Mouse (Mus musculus) lung, embryonic 16.5 days (tissue): ENCODE results near the gene Amigo2. TPM values are rescaled to one million over a fixed set of nuclear protein-coding genes. Genes with fewer than 3 reads are reported as not detected.

Experiments
- ATAC-seq: fragments of 200-750 bp; cut with Nextera tagmentation; 2 replicates; pipeline ENCODE4 v1.8.0; 2017; ENCODE audit warnings: low read depth, mild to moderate bottlenecking, moderate library complexity
- H3K27ac ChIP-seq: fragments of 300-500 bp; sonication (generic); 2 replicates; pipeline ENCODE4 v1.5.1; 2014; ENCODE audit warnings: mild to moderate bottlenecking, control low read depth, low read length
- H3K27me3 ChIP-seq: fragments of 300-500 bp; sonication (generic); 2 replicates; pipeline ENCODE4 v1.6.1; 2014; ENCODE audit warnings: low read depth, low read length, mixed read lengths; ENCODE audit not compliant: control insufficient read depth, insufficient read depth
- H3K36me3 ChIP-seq: fragments of 300-500 bp; sonication (generic); 2 replicates; pipeline ENCODE4 v1.6.1; 2014; ENCODE audit warnings: low read length; ENCODE audit not compliant: control insufficient read depth, insufficient read depth
- H3K4me1 ChIP-seq: fragments of 300-500 bp; sonication (generic); replicated peaks from 2 replicates; pipeline ENCODE4 v1.6.1; 2014; ENCODE audit warnings: low read length, mixed read lengths; ENCODE audit not compliant: control insufficient read depth, insufficient read depth
- H3K4me2 ChIP-seq: fragments of 300-500 bp; sonication (generic); 2 replicates; pipeline ENCODE4 v1.6.1; 2014; ENCODE audit warnings: low read depth, low read length, control low read depth
- H3K4me3 ChIP-seq: fragments of 300-500 bp; sonication (generic); 2 replicates; pipeline ENCODE4 v1.5.1; 2014; ENCODE audit warnings: mild to moderate bottlenecking, low read length, control low read depth
- H3K9ac ChIP-seq: fragments of 300-500 bp; sonication (generic); 2 replicates; pipeline ENCODE4 v1.6.1; 2014; ENCODE audit warnings: low read length, control low read depth
- H3K9me3 ChIP-seq: fragments of 300-500 bp; sonication (generic); 2 replicates; pipeline ENCODE4 v1.6.1; 2016; ENCODE audit warnings: low read length; ENCODE audit not compliant: control insufficient read depth
- WGBS: fragments of 180-500 bp; shearing (Covaris S2); extraction: QIAGEN DNeasy Blood & Tissue Kit; methylation state at CpG from one replicate; pipeline ENCODE4 v1.1.7; 2014; 5-methylcytosine and 5-hydroxymethylcytosine counted together
- polyA plus RNA-seq: library from polyadenylated mRNA; unstranded; fragments of >200 nt; fragmentation: Nextera tagmentation; extraction: Ambion mirVana; gene quantifications from 2 replicates; pipeline ENCODE4 v1.2.1, GENCODE M21; 2015

The Amigo2 gene
- polyA plus RNA-seq, 1 experiment from 2014 or later: 4.6 TPM

DNA sequence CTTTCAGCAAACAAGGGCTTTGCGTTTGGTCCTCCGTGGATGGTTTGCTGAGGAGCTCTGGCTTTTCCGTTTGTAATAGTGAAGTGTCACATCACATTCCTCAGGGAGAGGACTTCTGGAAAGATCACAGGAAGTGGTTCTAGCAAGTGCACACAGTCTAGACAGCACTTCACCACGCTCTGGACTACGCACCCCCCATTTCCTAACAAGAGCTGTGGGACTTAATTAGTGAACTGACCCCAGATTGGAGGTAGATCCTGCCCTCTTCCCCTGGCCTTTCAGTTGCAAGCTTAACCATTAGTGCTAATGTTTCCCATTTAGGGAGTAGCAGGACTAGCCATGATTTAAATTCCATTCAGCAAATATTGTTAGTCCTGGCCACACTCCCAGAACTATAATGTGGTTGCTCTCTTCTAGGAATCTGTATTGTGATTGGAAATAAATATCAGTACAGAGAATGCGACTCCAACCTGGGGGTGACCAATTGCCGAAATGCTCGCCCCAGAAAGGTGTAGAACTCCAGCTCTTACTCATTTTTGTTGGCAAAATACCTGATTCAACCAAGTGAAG lies 10.2 kb upstream of the Amigo2 start:
- WGBS: 49% methylated on average over 8 of the region's 8 CpGs
- H3K4me1 ChIP-seq: peaks cover 7% of the 10 kb centered on the region
- peak; percentile 43; the same call in 1 of the 2 replicates for ATAC-seq
- H3K4me3 ChIP-seq: no peak overlapping the region
- no peaks in the 10 kb centered on the region for H3K36me3 ChIP-seq
- no peaks in the 10 kb centered on the region for H3K27me3 ChIP-seq
- no peak overlapping the region for H3K27ac ChIP-seq
- H3K4me2 ChIP-seq: no peak overlapping the region
- no peak overlapping the region for H3K9ac ChIP-seq
- no peaks in the 10 kb centered on the region for H3K9me3 ChIP-seq

DNA sequence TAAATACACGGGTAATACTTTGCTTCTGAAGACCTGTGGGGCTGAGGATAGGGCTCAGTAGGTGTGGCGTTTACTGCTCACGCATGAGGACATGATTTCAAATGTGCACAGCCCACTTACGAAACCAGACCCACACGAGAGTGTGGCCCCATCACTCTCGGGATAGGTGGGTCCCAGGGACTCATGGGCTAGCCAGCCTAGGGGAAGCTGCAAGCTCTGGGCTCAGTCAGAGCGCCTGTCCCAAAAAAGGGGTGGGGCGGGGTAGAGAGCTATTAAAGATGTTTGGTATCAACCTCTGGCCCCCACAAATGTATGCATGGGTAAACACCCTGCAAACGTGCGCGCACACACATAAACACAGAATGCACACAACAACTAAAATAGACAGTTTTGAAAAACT lies 9.3 kb upstream of the Amigo2 start:
- H3K9me3 ChIP-seq: no peaks in the 10 kb centered on the region
- H3K9ac ChIP-seq: no peak overlapping the region
- peaks cover 7% of the 10 kb centered on the region for H3K4me1 ChIP-seq
- H3K4me3 ChIP-seq: no peak overlapping the region
- ATAC-seq: no peak
- no peaks in the 10 kb centered on the region for H3K27me3 ChIP-seq
- no peak overlapping the region for H3K27ac ChIP-seq
- no peak overlapping the region for H3K4me2 ChIP-seq
- H3K36me3 ChIP-seq: no peaks in the 10 kb centered on the region
- 85% methylated on average over 11 of the region's 11 CpGs for WGBS

DNA sequence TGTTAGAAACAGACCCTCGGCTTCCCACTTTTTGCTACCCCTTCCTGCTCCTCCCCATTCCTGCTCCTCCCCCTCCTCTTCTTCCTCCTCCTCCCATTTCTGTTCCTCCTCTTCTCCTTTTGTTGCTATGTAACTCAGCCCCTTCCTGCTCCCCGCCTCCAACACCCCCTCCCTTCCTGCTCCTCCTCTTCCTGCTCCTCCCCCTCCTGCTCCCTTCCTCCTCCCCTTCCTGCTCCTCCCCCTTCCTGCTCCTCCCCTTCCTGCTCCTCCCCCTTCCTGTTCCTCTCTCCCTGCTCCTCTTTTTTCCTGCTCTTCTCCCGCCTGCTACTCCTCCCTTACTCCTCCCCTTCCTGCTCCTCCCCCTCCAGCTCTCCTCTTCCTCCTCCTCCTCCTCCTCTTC lies 8.7 kb upstream of the Amigo2 start:
- H3K9ac ChIP-seq: no peak overlapping the region
- no peaks in the 10 kb centered on the region for H3K9me3 ChIP-seq
- H3K4me3 ChIP-seq: no peak overlapping the region
- no peaks in the 10 kb centered on the region for H3K36me3 ChIP-seq
- no peak for ATAC-seq
- peaks cover 7% of the 10 kb centered on the region for H3K4me1 ChIP-seq
- 89% methylated on average over 3 of the region's 3 CpGs for WGBS
- no peaks in the 10 kb centered on the region for H3K27me3 ChIP-seq
- no peak overlapping the region for H3K4me2 ChIP-seq
- no peak overlapping the region for H3K27ac ChIP-seq

DNA sequence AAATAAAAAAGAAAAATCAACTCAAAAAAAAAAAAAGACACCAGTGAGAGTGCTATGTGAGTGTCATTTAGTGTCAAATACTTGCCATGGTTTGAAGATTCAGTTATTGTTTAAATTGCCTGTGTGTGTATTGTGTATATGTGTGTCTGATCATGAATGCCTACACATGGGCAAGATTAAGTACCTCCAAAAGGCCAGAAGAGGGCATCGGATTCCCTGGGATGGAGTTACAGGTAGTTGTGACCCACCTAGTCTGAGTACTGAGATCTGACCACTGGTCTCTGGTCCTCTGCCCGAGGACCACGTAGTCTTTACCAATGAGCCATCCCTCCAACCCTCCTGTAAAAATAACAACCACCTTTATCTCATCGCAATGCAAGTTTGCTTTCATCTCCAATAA lies 7.3 kb upstream of the Amigo2 start:
- no peak overlapping the region for H3K4me3 ChIP-seq
- WGBS: 92% methylated on average over 4 of the region's 4 CpGs
- no peak overlapping the region for H3K9ac ChIP-seq
- no peak overlapping the region for H3K27ac ChIP-seq
- no peaks in the 10 kb centered on the region for H3K9me3 ChIP-seq
- H3K4me2 ChIP-seq: no peak overlapping the region
- H3K27me3 ChIP-seq: no peaks in the 10 kb centered on the region
- ATAC-seq: no peak
- peaks cover 7% of the 10 kb centered on the region for H3K4me1 ChIP-seq
- no peaks in the 10 kb centered on the region for H3K36me3 ChIP-seq

DNA sequence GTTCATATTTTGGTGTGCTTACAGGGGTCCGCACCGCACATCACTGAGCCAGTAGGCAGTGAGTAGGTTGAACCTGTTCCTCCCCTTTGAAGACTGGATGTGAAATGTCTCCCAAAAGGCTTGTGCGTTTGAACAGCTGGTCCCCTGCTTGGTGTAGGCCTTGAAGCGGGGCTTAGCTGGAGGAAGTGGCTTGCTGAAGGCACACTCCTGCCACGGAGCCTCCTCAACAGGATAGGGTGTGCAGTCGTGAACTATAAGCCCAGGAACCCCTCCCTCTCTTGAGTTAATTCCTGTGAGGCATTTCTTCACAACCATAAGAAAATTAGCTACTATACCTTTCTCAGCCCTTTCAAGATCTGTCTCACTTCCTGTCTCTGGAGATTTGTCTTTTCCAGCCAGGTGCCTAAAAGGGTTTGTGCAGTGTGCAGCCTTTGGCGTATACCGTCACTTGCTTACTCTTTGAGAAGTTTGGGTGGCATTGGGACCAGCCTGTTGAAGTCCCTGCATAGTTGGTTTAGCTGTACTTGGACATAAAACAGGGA lies 5.5 kb upstream of the Amigo2 start:
- no peaks in the 10 kb centered on the region for H3K9me3 ChIP-seq
- no peak for ATAC-seq
- 69% methylated on average over 8 of the region's 8 CpGs for WGBS

DNA sequence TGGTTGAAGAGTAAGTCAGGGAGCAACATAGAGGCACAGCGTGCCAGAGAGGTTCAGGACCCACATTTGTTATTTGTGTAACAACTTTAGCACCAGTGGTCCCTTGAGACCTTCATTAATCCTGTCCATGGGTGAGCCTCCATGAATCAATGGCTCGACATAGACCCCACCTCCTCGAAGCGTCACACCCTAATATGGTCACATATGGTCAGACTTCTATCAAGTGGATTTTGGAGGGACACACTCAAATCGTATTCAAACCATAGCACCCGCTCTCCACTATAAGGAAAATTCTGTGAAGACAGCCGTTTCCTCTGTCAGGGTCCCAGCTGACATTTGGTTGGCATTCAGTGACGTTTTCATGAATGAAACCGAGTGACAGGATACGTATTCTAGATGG lies 2.2 kb upstream of the Amigo2 start:
- H3K36me3 ChIP-seq: no peaks in the 10 kb centered on the region
- H3K9ac ChIP-seq: no peak overlapping the region
- peaks cover 7% of the 10 kb centered on the region for H3K27me3 ChIP-seq
- H3K4me3 ChIP-seq: no peak overlapping the region
- H3K4me1 ChIP-seq: 0 out of 2 replicates have a peak, but pooled peaks cover 4% of the 10 kb centered on the region
- ATAC-seq: no peak
- H3K4me2 ChIP-seq: no peak overlapping the region
- no peaks in the 10 kb centered on the region for H3K9me3 ChIP-seq
- no peak overlapping the region for H3K27ac ChIP-seq
- 84% methylated on average over 10 of the region's 10 CpGs for WGBS

More for the DNA sequence above, 5.5 kb upstream of the Amigo2 start:
- H3K27me3 ChIP-seq: no peaks in the 10 kb centered on the region
- H3K4me3 ChIP-seq: no peak overlapping the region
- no peak overlapping the region for H3K27ac ChIP-seq
- H3K9ac ChIP-seq: no peak overlapping the region
- no peaks in the 10 kb centered on the region for H3K36me3 ChIP-seq
- no peak overlapping the region for H3K4me2 ChIP-seq
- peaks cover 9% of the 10 kb centered on the region for H3K4me1 ChIP-seq

DNA sequence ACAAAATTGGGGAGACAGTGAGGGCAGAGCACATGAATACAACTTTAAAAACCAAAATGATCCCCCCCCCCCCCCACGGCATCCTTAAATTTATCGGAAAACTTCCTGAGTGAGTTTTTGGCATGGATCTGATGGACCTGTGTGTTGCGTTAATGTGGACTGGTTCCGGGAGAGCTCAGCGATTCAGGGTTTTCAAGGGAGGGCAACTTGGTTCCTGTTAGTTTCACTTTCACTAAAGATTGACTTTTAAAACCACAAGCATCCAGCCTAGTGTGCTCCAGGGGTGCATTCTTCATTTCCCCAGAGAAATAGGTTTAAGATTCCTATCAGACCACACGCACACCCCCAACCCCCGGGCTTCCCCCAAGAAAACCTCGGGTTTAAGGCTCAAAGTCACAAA lies 1.2 kb upstream of the Amigo2 start:
- ATAC-seq: no peak
- H3K9ac ChIP-seq: peak overlapping the region; percentile 93
- H3K9me3 ChIP-seq: no peaks in the 10 kb centered on the region
- peak overlapping the region; percentile 78 for H3K27ac ChIP-seq
- H3K4me3 ChIP-seq: peak overlapping the region; percentile 71
- no peaks in the 10 kb centered on the region for H3K36me3 ChIP-seq
- 28% methylated on average over 8 of the region's 8 CpGs for WGBS
- peaks cover 7% of the 10 kb centered on the region for H3K27me3 ChIP-seq
- H3K4me1 ChIP-seq: 0 out of 2 replicates have a peak, but pooled peaks cover 4% of the 10 kb centered on the region
- H3K4me2 ChIP-seq: peak overlapping the region; percentile 69

DNA sequence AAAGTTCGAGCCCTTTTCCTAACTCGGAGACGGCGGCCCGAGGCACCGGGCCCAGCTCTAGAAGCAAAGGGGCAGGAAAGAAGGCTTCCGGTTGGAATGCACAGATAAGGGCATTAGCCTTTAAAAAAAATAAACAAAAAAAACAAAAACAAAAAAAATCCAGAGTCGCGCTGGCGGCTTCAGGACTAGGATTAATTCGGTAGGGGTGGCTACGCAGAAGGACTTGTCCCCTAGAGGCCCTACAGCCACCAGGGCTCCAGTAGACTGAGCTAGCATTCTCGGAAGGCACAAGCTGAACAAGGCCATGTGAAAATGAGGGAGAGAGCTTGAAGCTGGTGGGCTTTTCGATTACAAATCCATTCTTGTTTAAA lies 689 bp upstream of the Amigo2 start:
- H3K36me3 ChIP-seq: no peaks in the 10 kb centered on the region
- peak overlapping the region; percentile 78 for H3K27ac ChIP-seq
- H3K9ac ChIP-seq: peak overlapping the region; percentile 93
- peak overlapping the region; percentile 71 for H3K4me3 ChIP-seq
- H3K9me3 ChIP-seq: no peaks in the 10 kb centered on the region
- H3K4me1 ChIP-seq: 0 out of 2 replicates have a peak, but pooled peaks cover 4% of the 10 kb centered on the region
- ATAC-seq: peak; percentile 53
- H3K27me3 ChIP-seq: peaks cover 7% of the 10 kb centered on the region
- under 1% methylated on average over 14 of the region's 14 CpGs for WGBS
- peak overlapping the region; percentile 69 for H3K4me2 ChIP-seq

DNA sequence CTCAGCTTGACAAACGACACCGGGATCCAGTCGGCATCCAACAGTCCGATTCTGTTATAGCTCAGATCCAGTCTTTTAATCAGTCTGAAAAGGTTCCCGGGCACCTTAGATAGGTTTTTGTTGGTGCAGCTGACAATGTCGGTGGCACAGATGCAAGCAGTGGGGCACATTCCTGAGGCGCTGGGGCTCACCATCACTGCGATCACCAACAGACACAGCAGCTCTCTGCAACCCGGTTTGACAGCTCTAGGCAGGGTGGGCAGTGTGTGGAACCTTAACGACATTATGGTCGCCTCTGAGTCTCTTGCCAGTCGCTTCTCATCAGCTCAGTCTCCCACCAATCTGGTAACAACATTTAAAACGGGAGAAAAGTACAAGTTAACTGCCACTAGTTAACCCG lies 831 bp downstream of the Amigo2 start:
- H3K4me1 ChIP-seq: 0 out of 2 replicates have a peak, but pooled peaks cover 4% of the 10 kb centered on the region
- no peak for ATAC-seq
- no peaks in the 10 kb centered on the region for H3K9me3 ChIP-seq
- no peak overlapping the region for H3K9ac ChIP-seq
- H3K27me3 ChIP-seq: peaks cover 7% of the 10 kb centered on the region
- H3K4me2 ChIP-seq: peak overlapping the region; percentile 69
- H3K4me3 ChIP-seq: peak overlapping the region; percentile 71
- WGBS: 25% methylated on average over 14 of the region's 14 CpGs
- no peaks in the 10 kb centered on the region for H3K36me3 ChIP-seq
- H3K27ac ChIP-seq: no peak overlapping the region
